Mouse (Mus musculus) kidney, embryonic 14.5 days (tissue): ENCODE measurements at regions not wholly inside any gene's neighbourhood (a gene's known extent, or its start where the extent isn't known, plus 50 kb on each side); places are given as distances from the start of the nearest gene placed in this dataset.

ENCODE experiments used
- ATAC-seq: fragments of 200-750 bp; cut with Nextera tagmentation; 2 replicates; pipeline ENCODE4 v1.8.0; 2017; ENCODE audit warnings: moderate number of reproducible peaks, mild to moderate bottlenecking, moderate TSS enrichment, moderate library complexity; ENCODE audit not compliant: low FRiP score, low TSS enrichment
- H3K27ac ChIP-seq: fragments of 300-500 bp; sonication (generic); 2 replicates; pipeline ENCODE4 v1.5.1; 2014; ENCODE audit warnings: low read depth, mild to moderate bottlenecking, low read length, moderate library complexity, mixed read lengths
- H3K27me3 ChIP-seq: fragments of 300-500 bp; sonication (generic); 2 replicates; pipeline ENCODE4 v1.6.1; 2014; ENCODE audit warnings: mild to moderate bottlenecking, low read length; ENCODE audit not compliant: control insufficient read depth, insufficient read depth
- H3K36me3 ChIP-seq: fragments of 300-500 bp; sonication (generic); 2 replicates; pipeline ENCODE4 v1.6.1; 2014; ENCODE audit warnings: low read length, mixed read lengths; ENCODE audit not compliant: control insufficient read depth, insufficient read depth
- H3K4me1 ChIP-seq: fragments of 300-500 bp; sonication (generic); 2 replicates; pipeline ENCODE4 v1.6.1; 2014; ENCODE audit warnings: low read length, mixed read lengths; ENCODE audit not compliant: control insufficient read depth, insufficient read depth
- H3K4me2 ChIP-seq: fragments of 300-500 bp; sonication (generic); replicated peaks from 2 replicates; pipeline ENCODE4 v1.6.1; 2014; ENCODE audit warnings: low read depth, mild to moderate bottlenecking, low read length
- H3K4me3 ChIP-seq: fragments of 300-500 bp; sonication (generic); 2 replicates; pipeline ENCODE4 v1.5.1; 2014; ENCODE audit warnings: mild to moderate bottlenecking, low read length
- H3K9ac ChIP-seq: fragments of 300-500 bp; sonication (generic); 2 replicates; pipeline ENCODE4 v1.6.1; 2014; ENCODE audit warnings: low read depth, mild to moderate bottlenecking, low read length, moderate library complexity
- H3K9me3 ChIP-seq: fragments of 300-500 bp; sonication (generic); 2 replicates; pipeline ENCODE4 v1.6.1; 2016; ENCODE audit warnings: low read length; ENCODE audit not compliant: control insufficient read depth
- WGBS: fragments of 180-500 bp; shearing (Covaris S2); extraction: QIAGEN DNeasy Blood & Tissue Kit; methylation state at CpG from one replicate; pipeline ENCODE4 v1.1.7; 2014; 5-methylcytosine and 5-hydroxymethylcytosine counted together

GRCm38 (mm10) chr16:78004016-78004415, 297.3 kb upstream of the Cxadr start:
- no peak overlapping the region for H3K27ac ChIP-seq
- no peaks in the 10 kb centered on the region for H3K27me3 ChIP-seq
- 79% methylated on average over 5 of the region's 5 CpGs for WGBS
- H3K9ac ChIP-seq = no peak overlapping the region
- no peaks in the 10 kb centered on the region for H3K36me3 ChIP-seq
- no peaks in the 10 kb centered on the region for H3K9me3 ChIP-seq
- ATAC-seq = no peak
- H3K4me2 ChIP-seq = no peak overlapping the region
- no peaks in the 10 kb centered on the region for H3K4me1 ChIP-seq
- H3K4me3 ChIP-seq = no peak overlapping the region

- no peaks in the 10 kb centered on the region; the same call in 1 of the 2 replicates for H3K9me3 ChIP-seq
- H3K4me2 ChIP-seq = no peak overlapping the region
- H3K4me1 ChIP-seq = no peaks in the 10 kb centered on the region
- WGBS = 81% methylated on average over 4 of the region's 4 CpGs
- H3K4me3 ChIP-seq = no peak overlapping the region
- no peaks in the 10 kb centered on the region for H3K36me3 ChIP-seq
- H3K27ac ChIP-seq = no peak overlapping the region
- H3K9ac ChIP-seq = no peak overlapping the region
- H3K27me3 ChIP-seq = no peaks in the 10 kb centered on the region
- ATAC-seq = no peak
Measured at GRCm38 (mm10) chr16:77992986-77993385, 308.3 kb upstream of the Cxadr start.

DNA sequence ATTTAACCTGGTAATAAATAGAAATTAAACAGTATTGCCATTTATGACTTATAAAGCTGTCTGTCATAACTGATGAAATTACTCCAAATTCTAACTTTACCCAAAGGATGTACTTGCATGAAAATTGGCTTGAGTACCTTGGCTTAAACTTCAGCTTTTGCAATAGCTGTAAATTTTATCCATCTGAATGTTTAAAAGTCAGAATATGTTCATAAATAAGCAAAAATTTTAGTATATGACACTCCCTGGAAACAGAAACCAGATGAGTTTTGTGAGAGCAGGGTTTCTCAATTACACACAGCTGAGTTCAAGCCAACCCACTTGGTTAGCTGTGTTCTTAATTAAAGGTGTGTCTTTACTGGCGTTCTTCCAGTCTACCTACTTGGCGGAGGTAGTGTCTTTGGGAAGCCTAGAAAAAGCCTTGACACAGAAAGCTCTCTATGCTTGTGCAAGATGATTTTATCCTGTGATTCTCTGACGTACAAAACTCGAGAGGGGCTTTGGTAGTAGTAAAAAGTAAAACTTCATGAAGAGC, 311.4 kb upstream of the Cxadr start:
- Histone ChIP-seq H3K27me3 (no peaks in the 10 kb centered on the region), H3K9ac (no peak overlapping the region), H3K4me3 (no peak overlapping the region), H3K9me3 (no peaks in the 10 kb centered on the region; the same call in 1 of the 2 replicates), H3K4me2 (no peak overlapping the region), H3K27ac (no peak overlapping the region), H3K36me3 (no peaks in the 10 kb centered on the region), H3K4me1 (no peaks in the 10 kb centered on the region)
- ATAC-seq = no peak
- 90% methylated on average over 4 of the region's 4 CpGs for WGBS

- 98% methylated on average over 5 of the region's 5 CpGs for WGBS
- H3K4me3 ChIP-seq = no peak overlapping the region
- no peak overlapping the region for H3K9ac ChIP-seq
- no peaks in the 10 kb centered on the region for H3K36me3 ChIP-seq
- H3K9me3 ChIP-seq = no peaks in the 10 kb centered on the region; the same call in 1 of the 2 replicates
- ATAC-seq = no peak
- H3K4me2 ChIP-seq = no peak overlapping the region
- no peak overlapping the region for H3K27ac ChIP-seq
- H3K27me3 ChIP-seq = no peaks in the 10 kb centered on the region
- H3K4me1 ChIP-seq = no peaks in the 10 kb centered on the region
Measured at GRCm38 (mm10) chr16:77989139-77989538, 312.1 kb upstream of the Cxadr start.

GRCm38 (mm10) chr16:77986884-77987529, 314.3 kb upstream of the Cxadr start:
- 79% methylated on average over 10 of the region's 10 CpGs for WGBS
- H3K27ac ChIP-seq = no peak overlapping the region
- no peaks in the 10 kb centered on the region for H3K4me1 ChIP-seq
- H3K27me3 ChIP-seq = no peaks in the 10 kb centered on the region
- H3K36me3 ChIP-seq = no peaks in the 10 kb centered on the region
- ATAC-seq = no peak
- H3K4me2 ChIP-seq = no peak overlapping the region
- H3K9me3 ChIP-seq = no peaks in the 10 kb centered on the region; the same call in 1 of the 2 replicates
- H3K4me3 ChIP-seq = no peak overlapping the region
- H3K9ac ChIP-seq = no peak overlapping the region

DNA sequence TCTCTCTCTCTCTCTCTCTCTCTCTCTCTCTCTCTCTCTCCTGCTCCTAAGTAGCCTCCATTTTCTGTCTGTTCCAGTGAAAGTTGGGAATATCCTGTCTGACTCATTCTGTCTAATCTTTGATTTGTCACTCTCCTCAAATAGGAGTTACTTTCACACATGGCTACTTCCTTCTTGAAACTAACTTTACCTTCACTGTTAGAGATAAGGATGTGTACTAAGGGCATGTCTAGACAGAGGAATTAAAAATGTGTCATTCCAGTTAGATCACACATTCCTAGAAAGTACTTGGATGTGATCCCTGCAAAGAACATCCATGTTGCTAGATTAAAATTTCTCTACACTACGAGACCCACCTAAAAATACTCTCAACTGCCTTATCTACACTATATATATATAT, 346.9 kb upstream of the Gm11146 start:
- Histone ChIP-seq H3K36me3 (no peaks in the 10 kb centered on the region), H3K4me2 (no peak overlapping the region), H3K27me3 (no peaks in the 10 kb centered on the region), H3K27ac (no peak overlapping the region), H3K9ac (no peak overlapping the region), H3K9me3 (no peaks in the 10 kb centered on the region), H3K4me1 (no peaks in the 10 kb centered on the region), H3K4me3 (no peak overlapping the region)
- no peak for ATAC-seq
- 93% methylated on average over 1 of the region's 1 CpGs for WGBS

- H3K4me2 ChIP-seq = no peak overlapping the region
- H3K4me3 ChIP-seq = no peak overlapping the region
- no peaks in the 10 kb centered on the region for H3K4me1 ChIP-seq
- H3K9me3 ChIP-seq = no peaks in the 10 kb centered on the region
- H3K27me3 ChIP-seq = no peaks in the 10 kb centered on the region
- H3K27ac ChIP-seq = no peak overlapping the region
- no peak for ATAC-seq
- WGBS = 21% methylated on average over 2 of the region's 2 CpGs
- H3K36me3 ChIP-seq = no peaks in the 10 kb centered on the region
- H3K9ac ChIP-seq = no peak overlapping the region
Measured at GRCm38 (mm10) chr16:77945442-77945841, 343.5 kb upstream of the Gm11146 start.

GRCm38 (mm10) chr16:77931025-77931723, 329.3 kb upstream of the Gm11146 start:
- H3K27ac ChIP-seq = no peak overlapping the region
- no peaks in the 10 kb centered on the region for H3K4me1 ChIP-seq
- no peak overlapping the region for H3K4me2 ChIP-seq
- no peak overlapping the region for H3K4me3 ChIP-seq
- no peak for ATAC-seq
- H3K9me3 ChIP-seq = no peaks in the 10 kb centered on the region
- no peaks in the 10 kb centered on the region for H3K27me3 ChIP-seq
- H3K36me3 ChIP-seq = no peaks in the 10 kb centered on the region
- H3K9ac ChIP-seq = no peak overlapping the region
- 74% methylated on average over 9 of the region's 9 CpGs for WGBS
